Mouse (Mus musculus) G1E (cell line): ENCODE results near the gene Cfb.
"Not testable (repeated sequence)": the region's sequence is repeated elsewhere in the genome, so short reads cannot be mapped to it uniquely, and the experiment has no call there.

Experiments
- CTCF ChIP-seq: IDR thresholded peaks from 2 replicates; pipeline ENCODE4 v1.5.1; 2012; ENCODE audit warnings: low read depth, low read length, inconsistent platforms, mixed read lengths
- GATA1 ChIP-seq: IDR thresholded peaks from 2 replicates; pipeline ENCODE4 v1.6.1; 2012; ENCODE audit warnings: borderline replicate concordance, low read length, inconsistent platforms, mixed read lengths

DNA sequence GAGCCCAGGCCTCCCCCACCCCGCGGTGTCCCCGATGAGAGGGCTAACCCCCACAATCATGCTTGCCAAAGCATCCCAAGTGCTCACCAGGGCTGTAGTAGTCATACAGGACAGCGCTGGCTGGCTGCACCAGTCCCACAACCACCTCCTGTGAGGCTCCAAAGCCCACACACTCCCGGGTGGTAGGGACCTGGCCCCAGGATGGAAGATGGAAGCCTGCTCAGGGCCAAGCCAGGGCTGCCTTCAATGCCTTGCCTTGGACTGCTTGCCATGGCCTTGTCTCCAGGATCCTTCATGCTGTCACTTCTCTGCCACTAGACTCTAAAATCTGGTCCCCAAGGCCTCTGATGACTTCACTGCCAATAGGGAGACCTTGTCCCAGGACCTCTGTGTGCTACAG lies 51.9 kb downstream of the Cfb start:
- TF ChIP-seq GATA1, CTCF: not testable (repeated sequence)
